Mouse (Mus musculus) v-Abl transformed pro-B cells (cell line): ENCODE data around the gene Gm49354.
"Not testable (repeated sequence)": the region's sequence is repeated elsewhere in the genome, so short reads cannot be mapped to it uniquely, and the experiment has no call there.

Experiments
- in situ Hi-C, 2 experiments: fragments of 400-800 bp; cut with MboI; formaldehyde crosslinking; loops; one replicate each; pipeline ENCODE4 v1.15.1; 2025; ENCODE audit not compliant: unreplicated experiment in 2 of 2

Gm49354 gene

GRCm38 (mm10) chr13:59726139-59726867 lies 55.7 kb downstream of the Gm49354 start:
- in situ Hi-C loops, result loop anchor here (5.0 to 25.0 kb wide), 7 partner anchors 84 to 1092 kb away; no protein-coding TSS in a partner anchor

GRCm38 (mm10) chr13:59722089-59722488 lies 60.0 kb downstream of the Gm49354 start:
- in situ Hi-C loops, result loop anchor here in 1 of 2 experiments (10.0 kb wide), 2 partner anchors 287 to 1087 kb away; no protein-coding TSS in a partner anchor

DNA sequence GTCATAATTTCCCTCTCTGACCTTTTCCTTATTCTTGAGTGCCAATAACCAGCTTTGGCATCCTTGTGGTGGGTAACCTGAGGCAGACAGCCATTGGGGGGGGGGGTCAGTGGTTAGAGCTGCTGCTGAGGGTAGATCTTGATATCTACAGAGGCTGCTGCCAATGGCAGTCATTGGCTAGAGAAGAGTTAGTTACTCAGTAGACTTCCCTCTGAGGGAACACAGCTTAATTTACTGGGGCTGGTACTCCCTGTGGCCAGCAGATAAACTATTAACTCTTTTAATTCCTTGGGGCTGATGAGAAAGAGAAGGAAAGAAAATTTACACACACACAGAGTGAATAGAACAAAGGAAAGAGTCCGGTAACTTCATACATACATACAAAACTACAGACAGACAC lies 62.6 kb downstream of the Gm49354 start:
- in situ Hi-C loops, result no loop called here

- in situ Hi-C loops, result not testable (repeated sequence)
Measured at GRCm38 (mm10) chr13:59718857-59719440, 63.1 kb downstream of the Gm49354 start.

DNA sequence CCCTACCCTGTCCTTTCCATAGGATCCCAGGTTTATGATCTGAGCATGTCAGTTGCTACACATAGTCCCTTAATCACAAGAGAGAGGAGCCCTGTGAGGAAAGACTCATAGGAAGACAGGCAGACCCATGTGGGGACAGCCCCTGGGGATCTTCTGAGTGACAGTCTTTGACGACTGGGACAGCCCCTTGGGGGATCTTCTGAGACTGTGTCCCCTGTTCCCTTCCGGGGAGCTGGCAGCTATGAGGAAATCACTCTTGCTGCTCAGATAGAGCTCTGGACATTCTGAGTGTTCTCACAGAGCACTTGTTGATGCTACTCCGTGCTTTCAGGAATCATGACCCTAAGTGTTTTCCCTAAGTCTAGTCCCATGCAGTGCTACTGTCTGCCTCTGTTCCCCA lies 68.3 kb downstream of the Gm49354 start:
- in situ Hi-C loops, result no loop called here

GRCm38 (mm10) chr13:59711984-59712383 lies 70.1 kb downstream of the Gm49354 start, which contains the start of gene Spata31d1b:
Gene Spata31d1b (plus strand): TSS chr13:59712284.
- in situ Hi-C loops, result not testable (repeated sequence)

GRCm38 (mm10) chr13:59710230-59710629 lies 71.8 kb downstream of the Gm49354 start, which contains the start of gene Spata31d1a:
Gene Spata31d1a (minus strand): TSS chr13:59710330.
- in situ Hi-C loops, result no loop called here
